Mouse (Mus musculus) midbrain, postnatal 0 days (tissue): ENCODE data around the gene Clk2. TPM values are rescaled to one million over a fixed set of nuclear protein-coding genes. Genes with fewer than 3 reads are reported as not detected.

ENCODE experiments used
- ATAC-seq: fragments of 200-750 bp; cut with Nextera tagmentation; 2 replicates; pipeline ENCODE4 v1.8.0; 2017; ENCODE audit warnings: moderate number of reproducible peaks, mild to moderate bottlenecking, moderate TSS enrichment, moderate library complexity; ENCODE audit not compliant: low FRiP score
- DNase-seq: peaks from one replicate; pipeline ENCODE4 v3.0.0-alpha.2; 2015; ENCODE audit warnings: low spot score
- H3K27ac ChIP-seq: fragments of 300-500 bp; sonication (generic); 2 replicates; pipeline ENCODE4 v1.5.1; 2014; ENCODE audit warnings: low read depth, mild to moderate bottlenecking, low read length, mixed read lengths
- H3K27me3 ChIP-seq: fragments of 300-500 bp; sonication (generic); 2 replicates; pipeline ENCODE4 v1.6.1; 2014; ENCODE audit warnings: low read length, control low read depth, mixed read lengths; ENCODE audit not compliant: insufficient read depth
- H3K36me3 ChIP-seq: fragments of 300-500 bp; sonication (generic); 2 replicates; pipeline ENCODE4 v1.6.1; 2014; ENCODE audit warnings: low read length, control low read depth, mixed read lengths; ENCODE audit not compliant: insufficient read depth
- H3K4me1 ChIP-seq: fragments of 300-500 bp; sonication (generic); 2 replicates; pipeline ENCODE4 v1.6.1; 2014; ENCODE audit warnings: mild to moderate bottlenecking, control low read depth, antibody characterized with exemption, low read length, mixed read lengths; ENCODE audit not compliant: insufficient read depth
- H3K4me2 ChIP-seq: fragments of 300-500 bp; sonication (generic); 2 replicates; pipeline ENCODE4 v1.6.1; 2014; ENCODE audit warnings: low read depth, mild to moderate bottlenecking, low read length, mixed read lengths; ENCODE audit not compliant: poor library complexity, severe bottlenecking
- H3K4me3 ChIP-seq: fragments of 300-500 bp; sonication (generic); 2 replicates; pipeline ENCODE4 v1.5.1; 2014; ENCODE audit warnings: low read depth, mild to moderate bottlenecking, low read length, moderate library complexity
- H3K9ac ChIP-seq: fragments of 300-500 bp; sonication (generic); replicated peaks from 2 replicates; pipeline ENCODE4 v1.6.1; 2014; ENCODE audit warnings: mild to moderate bottlenecking, low read length, moderate library complexity, mixed read lengths; ENCODE audit not compliant: poor library complexity, severe bottlenecking
- H3K9me3 ChIP-seq: fragments of 300-500 bp; sonication (generic); 2 replicates; pipeline ENCODE4 v1.6.1; 2016; ENCODE audit warnings: low read length, control low read depth
- CTCF ChIP-seq: IDR thresholded peaks from 2 replicates; pipeline ENCODE4 v1.5.1; 2016; ENCODE audit warnings: antibody characterized with exemption, mild to moderate bottlenecking
- WGBS: fragments of 180-500 bp; shearing (Covaris S2); extraction: QIAGEN DNeasy Blood & Tissue Kit; methylation state at CpG from one replicate; pipeline ENCODE4 v1.1.7; 2014; 5-methylcytosine and 5-hydroxymethylcytosine counted together
- polyA plus RNA-seq: library from polyadenylated mRNA; unstranded; fragments of >200 nt; fragmentation: Nextera tagmentation; extraction: Ambion mirVana; gene quantifications from 2 replicates; pipeline ENCODE4 v1.2.1, GENCODE M21; 2015
- total RNA-seq: library from RNA; depleted of rRNA; stranded (reverse); fragments of >200 nt; gene quantifications from 2 replicates; pipeline ENCODE4 v1.2.3, GENCODE M21; 2014; rRNA removed

The Clk2 gene
- total RNA-seq (38.9 and 44.5 TPM in 2 replicates), polyA plus RNA-seq (12.1 and 12.6 TPM in 2 replicates)

DNA sequence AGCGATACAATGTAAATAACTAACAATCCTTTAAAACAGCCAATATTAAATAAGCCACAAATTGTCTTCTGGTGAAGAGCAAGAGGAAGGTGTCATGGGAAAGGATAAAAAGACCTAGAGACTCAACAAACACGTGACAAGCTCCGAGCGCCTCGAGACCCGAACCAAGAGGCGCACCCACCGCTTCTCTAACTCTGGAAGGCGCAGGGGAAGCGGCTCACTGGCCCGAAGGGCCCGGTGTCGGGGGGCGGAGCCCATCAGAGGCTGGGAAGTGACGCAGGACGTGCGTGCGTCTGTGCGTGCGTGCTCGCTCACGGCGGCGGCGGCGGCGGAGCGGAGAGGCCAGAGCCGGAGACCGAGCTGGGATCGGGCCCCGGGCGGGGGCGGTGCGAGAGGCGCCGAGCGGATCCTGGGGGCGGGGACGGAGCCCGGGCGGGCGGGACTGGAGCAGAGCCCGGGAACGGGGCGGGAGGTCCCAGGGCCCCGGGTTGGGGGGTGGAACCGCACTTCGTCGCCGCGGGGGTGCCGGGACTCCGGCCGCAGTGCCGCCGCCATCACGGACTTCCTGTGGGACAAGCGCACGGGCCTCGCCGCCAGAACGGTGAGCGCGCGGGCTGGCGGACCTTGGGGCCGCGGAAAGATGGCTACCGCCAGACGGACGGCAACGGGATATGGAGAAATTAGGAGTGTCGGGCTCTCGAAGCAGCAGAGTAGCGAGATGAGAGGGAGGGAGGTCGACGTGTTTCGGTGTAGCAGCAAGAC lies at the start of gene Clk2:
Gene Clk2, plus strand, starts transcription at position 290 of the 762 bp plus-strand sequence.
- Histone ChIP-seq H3K9me3 (no peaks in the 10 kb centered on the region), H3K4me2 (peak within 1 kb of the TSS; percentile 63), H3K4me3 (peak within 1 kb of the TSS; percentile 76), H3K36me3 (peaks cover 27% of the 10 kb centered on the region), H3K27ac (peak within 1 kb of the TSS; percentile 87), H3K9ac (peak within 1 kb of the TSS; percentile 82), H3K27me3 (no peaks in the 10 kb centered on the region), H3K4me1 (peaks cover 7% of the 10 kb centered on the region; the same call in 1 of the 2 replicates)
- ATAC-seq (peak; percentile 95), DNase-seq (peak; percentile 95)
- WGBS = under 1% methylated on average over 74 of the region's 79 CpGs
- TF ChIP-seq CTCF = no peak

DNA sequence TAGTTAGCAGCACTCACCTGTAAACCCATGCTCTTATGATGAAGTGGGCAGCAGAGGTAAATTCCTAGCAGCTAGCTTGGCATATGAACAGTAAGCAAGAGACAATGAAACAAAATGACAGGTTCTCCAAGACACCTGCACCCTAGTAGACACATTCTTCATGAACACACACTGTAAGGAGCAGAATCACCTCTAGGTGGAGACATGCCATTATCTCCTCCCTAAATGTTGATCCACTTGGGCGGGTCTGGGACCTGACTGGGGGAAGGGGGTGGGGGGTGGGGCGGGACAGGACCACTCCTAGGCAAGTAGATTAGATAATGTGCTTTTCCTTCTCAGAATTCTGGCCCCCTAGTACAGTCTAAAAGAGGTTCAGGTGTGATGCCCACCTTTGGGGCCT lies 49.1 kb upstream of the Clk2 start:
- H3K27ac ChIP-seq = no peak overlapping the region
- 0% methylated on average over 2 of the region's 2 CpGs for WGBS
- H3K4me1 ChIP-seq = no peaks in the 10 kb centered on the region
- H3K36me3 ChIP-seq = no peaks in the 10 kb centered on the region
- H3K27me3 ChIP-seq = no peaks in the 10 kb centered on the region
- no peak overlapping the region for H3K9ac ChIP-seq
- H3K4me2 ChIP-seq = no peak overlapping the region
- DNase-seq = peak; percentile 34
- ATAC-seq = no peak
- peak; percentile 63 for TF ChIP-seq CTCF
- no peak overlapping the region for H3K4me3 ChIP-seq
- H3K9me3 ChIP-seq = no peaks in the 10 kb centered on the region

DNA sequence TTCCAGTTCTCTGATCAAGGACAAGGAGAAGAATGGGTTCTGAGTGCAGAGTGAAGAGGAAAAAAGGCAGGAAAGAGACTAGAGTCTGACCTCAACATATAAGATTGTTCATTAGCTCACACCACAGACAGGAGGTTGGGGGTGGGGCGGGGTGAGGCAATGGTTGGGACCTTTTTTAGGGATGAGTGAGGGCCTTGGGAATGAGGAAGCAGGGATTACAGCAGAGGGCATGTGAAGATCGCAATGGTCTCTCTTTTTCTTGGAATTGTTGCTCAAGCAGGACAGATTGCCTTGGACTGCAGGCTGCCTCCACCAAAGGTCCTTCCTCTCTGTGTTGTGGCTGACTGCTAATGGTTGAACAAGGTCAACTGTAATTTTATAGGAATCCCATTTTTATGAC lies 41.3 kb upstream of the Clk2 start:
- Histone ChIP-seq H3K36me3 (no peaks in the 10 kb centered on the region), H3K9ac (no peak overlapping the region), H3K9me3 (no peaks in the 10 kb centered on the region), H3K4me1 (no peaks in the 10 kb centered on the region), H3K4me3 (no peak overlapping the region), H3K4me2 (no peak overlapping the region), H3K27ac (no peak overlapping the region), H3K27me3 (no peaks in the 10 kb centered on the region)
- no peak for ATAC-seq
- WGBS = 77% methylated on average over 2 of the region's 2 CpGs
- DNase-seq = no peak
- no peak for TF ChIP-seq CTCF

DNA sequence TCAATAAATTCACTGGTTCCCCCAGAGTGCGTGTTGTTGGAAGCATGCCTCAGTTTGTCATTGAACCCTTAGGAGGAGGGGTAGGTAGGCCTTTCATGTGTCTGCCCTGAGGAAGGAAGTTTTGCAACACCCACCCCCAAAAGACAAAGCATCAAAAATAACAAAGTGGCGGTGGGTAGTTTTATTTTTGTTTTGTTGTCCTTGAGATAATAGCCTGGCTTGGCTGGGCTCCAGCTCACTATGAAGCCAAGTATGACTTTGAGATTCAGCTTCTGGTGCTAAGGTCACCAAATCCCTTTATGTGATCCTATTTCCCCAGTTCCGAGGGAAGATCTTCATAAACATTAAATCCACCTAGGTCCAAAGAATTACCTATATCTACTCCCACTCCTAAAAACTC lies 40.4 kb upstream of the Clk2 start:
- no peak for TF ChIP-seq CTCF
- no peak for ATAC-seq
- Histone ChIP-seq H3K27ac (no peak overlapping the region), H3K36me3 (no peaks in the 10 kb centered on the region), H3K27me3 (no peaks in the 10 kb centered on the region), H3K4me3 (no peak overlapping the region), H3K9me3 (no peaks in the 10 kb centered on the region), H3K9ac (no peak overlapping the region), H3K4me2 (no peak overlapping the region), H3K4me1 (no peaks in the 10 kb centered on the region)
- WGBS = 77% methylated on average over 3 of the region's 3 CpGs
- DNase-seq = no peak

DNA sequence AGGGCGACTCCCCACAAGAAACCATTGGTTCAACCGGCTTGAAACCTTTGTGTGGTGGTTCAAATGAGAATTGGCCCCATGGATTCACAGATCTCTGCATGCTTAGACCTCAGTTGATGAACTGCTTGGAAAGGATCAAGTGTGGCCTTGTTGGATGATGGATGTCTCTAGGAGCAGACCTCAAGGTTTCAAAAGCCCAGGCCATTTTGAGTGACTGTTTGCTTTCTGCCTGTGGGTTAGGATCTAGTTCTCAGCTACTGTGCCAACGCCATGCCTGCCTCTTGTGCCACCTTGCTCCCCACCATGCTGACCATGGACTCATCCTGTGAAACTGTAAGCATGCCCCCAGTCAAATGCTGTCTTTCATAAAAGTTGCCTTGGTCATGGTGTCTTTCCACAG lies 38.6 kb upstream of the Clk2 start:
- DNase-seq (no peak), ATAC-seq (no peak)
- H3K27ac ChIP-seq = no peak overlapping the region
- H3K36me3 ChIP-seq = no peaks in the 10 kb centered on the region
- no peaks in the 10 kb centered on the region for H3K4me1 ChIP-seq
- no peaks in the 10 kb centered on the region for H3K9me3 ChIP-seq
- H3K9ac ChIP-seq = no peak overlapping the region
- H3K27me3 ChIP-seq = no peaks in the 10 kb centered on the region
- no peak for TF ChIP-seq CTCF
- WGBS = 88% methylated on average over 3 of the region's 3 CpGs
- no peak overlapping the region for H3K4me2 ChIP-seq
- no peak overlapping the region for H3K4me3 ChIP-seq

DNA sequence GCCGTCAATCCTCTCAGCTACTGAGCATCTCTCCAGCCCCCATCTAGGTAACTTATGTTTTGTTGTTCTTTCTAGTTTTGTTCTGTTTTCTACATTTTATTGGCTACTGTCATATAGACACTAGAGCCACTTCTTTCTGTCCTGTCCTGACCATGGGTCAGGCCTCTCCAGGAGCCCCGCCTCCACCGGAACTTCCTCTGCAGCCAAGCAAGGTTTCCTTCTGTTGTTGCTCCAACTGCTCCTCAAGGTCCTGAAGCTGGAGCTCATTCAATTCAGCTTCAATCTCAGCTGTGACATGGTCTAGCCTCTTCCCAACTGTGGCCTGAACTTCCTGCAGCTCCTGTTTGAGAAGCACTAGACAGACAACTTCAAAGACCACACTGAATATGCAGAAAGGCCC lies 34.7 kb upstream of the Clk2 start:
- no peak for TF ChIP-seq CTCF
- Histone ChIP-seq H3K9ac (no peak overlapping the region), H3K27me3 (no peaks in the 10 kb centered on the region), H3K27ac (no peak overlapping the region), H3K4me3 (no peak overlapping the region), H3K36me3 (no peaks in the 10 kb centered on the region), H3K4me2 (no peak overlapping the region), H3K9me3 (no peaks in the 10 kb centered on the region), H3K4me1 (0 out of 2 replicates have a peak, but pooled peaks cover 2% of the 10 kb centered on the region)
- ATAC-seq = no peak
- WGBS = 87% methylated on average over 3 of the region's 3 CpGs
- DNase-seq = no peak
